Mouse (Mus musculus) embryo, embryonic 11.5 days (tissue): ENCODE data around the gene Dnmt1.
A peak's percentile ranks its signal among the peaks of the same experiment; 100 is the strongest.

Source experiments
- DNase-seq: peaks from one replicate; pipeline ENCODE4 v3.0.0-alpha.2; 2012; ENCODE audit warnings: low read depth, low spot score

Dnmt1 gene

DNA sequence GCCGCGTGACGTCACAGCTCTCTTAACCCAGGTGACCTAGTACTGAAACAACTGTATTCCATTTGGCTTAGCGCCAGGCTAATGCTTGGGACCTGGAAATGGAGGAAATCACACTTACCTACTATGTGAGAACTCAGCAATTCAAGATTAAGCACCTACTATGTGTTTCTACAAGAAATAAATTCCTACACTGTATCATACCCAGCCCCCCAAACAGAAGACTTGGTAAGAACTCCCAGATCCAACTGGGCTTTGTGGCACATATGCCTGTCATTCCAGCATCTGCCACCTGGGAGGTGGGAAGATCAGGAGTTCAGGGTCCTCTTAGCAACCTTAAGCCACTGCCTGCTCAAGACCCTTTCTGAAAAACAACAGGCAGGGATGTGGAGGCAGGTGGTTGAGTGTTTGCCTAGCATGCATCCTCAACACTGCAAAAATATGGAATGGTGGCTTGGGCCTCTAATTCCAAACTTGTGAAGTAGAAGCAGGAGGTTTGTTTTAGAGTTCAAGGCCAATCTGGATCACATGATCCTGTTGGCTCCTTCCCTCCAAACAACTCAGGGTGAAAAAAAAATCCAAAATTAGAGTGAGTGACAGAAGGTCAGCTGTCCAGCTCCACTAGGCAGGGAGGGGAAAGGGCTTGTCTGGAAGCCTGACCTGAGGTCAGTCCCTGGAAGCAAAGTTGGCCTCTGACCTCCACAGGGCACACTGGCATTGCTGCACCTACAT, 17.4 kb upstream of the Dnmt1 start:
- DNase-seq, result no peak

DNA sequence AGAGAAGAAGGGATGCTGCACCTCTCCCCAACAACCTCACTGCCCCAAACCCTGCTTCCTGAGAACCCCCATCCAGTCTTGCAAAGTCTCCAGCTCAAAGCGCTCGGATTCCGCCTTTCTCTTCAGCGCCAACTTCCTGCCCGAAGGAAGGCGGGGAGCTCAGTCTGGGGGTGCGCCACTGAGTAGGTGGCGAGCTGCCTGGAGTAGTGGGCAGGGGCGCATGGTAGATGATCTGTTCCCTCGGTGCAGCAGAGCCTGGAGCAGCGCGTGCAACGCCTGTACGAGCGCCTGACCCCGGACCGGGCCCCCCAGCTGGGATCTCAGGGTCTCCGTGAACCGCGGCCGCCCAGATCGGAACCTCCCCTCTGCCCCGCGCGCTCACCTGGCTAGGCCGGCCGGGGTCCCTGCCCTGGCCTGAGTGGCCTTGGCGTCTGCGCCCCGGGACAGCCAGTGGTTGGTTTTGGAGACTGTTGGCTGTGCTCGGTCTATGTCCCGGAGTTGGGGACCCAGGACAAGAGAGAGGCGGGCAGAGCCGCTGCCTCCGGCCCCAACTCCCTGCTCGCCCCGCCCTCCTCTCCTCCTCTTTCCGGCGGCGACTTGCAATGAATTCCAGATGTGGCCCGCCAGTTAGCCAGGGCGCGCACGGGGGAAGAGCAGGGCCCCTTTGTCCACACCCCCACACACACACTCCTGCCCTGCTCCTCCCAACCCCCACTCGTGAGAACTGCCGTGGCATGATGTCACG, 16.7 kb upstream of the Dnmt1 start, which contains the start of gene S1pr2:
Gene S1pr2, minus strand, starts transcription at position 566 of the 745 bp plus-strand sequence.
- DNase-seq, result peak; percentile 86

DNA sequence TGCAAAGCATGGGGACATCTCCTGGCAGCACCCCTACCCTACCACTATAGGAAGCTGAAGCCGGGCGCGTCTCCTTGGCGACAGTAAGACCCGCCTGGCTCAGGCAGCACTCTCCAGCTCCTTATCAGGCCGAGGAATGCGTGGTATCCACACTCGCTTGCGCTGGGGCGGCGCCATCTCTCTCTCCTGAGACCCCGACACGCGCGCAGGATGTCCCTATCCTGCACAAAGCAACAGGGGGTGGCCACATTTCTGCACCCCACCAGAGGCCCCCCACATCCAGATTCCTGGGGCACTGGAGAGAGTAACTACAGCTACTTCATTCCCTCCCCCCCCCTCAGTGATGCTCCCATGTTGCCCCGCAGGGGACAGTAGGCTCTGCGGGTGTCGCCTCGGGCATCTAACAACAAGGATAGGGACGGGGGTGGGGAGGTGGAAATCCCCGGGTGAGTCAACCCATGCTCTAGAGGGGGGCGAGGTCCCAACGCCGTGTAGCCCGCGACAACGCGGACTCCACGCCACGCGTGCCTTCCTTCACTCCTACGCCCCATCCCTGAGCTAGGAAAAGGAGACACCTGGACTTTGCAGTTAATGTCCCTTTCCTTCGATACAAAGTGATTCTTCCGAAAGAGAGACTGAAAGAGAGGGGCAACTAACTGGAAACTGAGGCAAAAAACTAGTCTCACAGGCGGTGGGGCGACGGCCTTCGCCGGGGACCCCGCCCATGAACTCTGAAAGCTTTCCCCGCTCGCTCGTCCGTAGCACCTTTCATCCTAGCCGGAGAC, 15.9 kb upstream of the Dnmt1 start:
- peak; percentile 51 for DNase-seq

DNA sequence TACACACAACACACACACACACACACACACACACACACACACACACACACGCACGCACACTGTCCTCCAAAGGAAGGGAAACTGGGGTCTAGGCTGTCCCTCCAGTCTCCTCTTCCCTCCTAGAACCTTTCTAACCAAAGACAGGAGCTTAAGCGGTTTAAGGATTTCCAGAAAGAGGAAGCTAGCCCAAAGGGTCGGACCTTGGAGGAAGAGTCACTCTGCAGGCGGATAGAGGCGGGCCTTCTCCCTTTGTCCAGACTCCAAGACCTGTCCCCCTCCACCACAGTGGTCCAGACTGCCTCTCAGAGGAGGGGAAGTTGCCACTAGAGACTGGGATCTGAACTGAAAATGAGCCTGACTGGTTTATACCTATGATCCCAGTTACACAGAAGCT, 14.0 kb upstream of the Dnmt1 start:
- no peak for DNase-seq

DNA sequence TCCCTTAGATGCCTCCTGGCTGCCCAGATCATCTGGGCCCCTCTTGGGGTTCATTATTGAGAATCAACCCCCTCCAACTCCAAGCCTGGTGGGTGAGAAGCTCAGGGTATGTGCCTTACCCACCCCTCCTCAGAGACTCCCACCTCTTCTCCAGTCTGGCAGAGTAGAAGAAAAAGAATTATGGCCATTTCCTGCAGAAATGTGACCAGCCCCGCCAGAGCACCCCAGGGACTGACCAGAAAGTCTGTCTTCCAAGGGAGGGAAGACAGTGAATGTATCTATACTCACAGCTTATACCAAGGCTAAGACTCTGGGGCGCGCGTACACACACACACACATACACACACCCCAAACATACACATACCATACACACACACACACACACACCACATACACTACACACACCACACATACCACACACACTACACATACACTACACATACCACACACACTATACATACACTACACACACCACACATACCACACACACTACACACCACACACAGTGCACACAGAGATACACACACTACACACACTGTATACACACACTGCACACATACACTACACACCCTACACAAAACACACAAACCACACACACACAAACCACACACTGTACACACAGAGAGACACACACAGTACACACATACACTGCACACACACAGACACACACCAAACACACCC, 13.5 kb upstream of the Dnmt1 start:
- DNase-seq, result no peak

DNA sequence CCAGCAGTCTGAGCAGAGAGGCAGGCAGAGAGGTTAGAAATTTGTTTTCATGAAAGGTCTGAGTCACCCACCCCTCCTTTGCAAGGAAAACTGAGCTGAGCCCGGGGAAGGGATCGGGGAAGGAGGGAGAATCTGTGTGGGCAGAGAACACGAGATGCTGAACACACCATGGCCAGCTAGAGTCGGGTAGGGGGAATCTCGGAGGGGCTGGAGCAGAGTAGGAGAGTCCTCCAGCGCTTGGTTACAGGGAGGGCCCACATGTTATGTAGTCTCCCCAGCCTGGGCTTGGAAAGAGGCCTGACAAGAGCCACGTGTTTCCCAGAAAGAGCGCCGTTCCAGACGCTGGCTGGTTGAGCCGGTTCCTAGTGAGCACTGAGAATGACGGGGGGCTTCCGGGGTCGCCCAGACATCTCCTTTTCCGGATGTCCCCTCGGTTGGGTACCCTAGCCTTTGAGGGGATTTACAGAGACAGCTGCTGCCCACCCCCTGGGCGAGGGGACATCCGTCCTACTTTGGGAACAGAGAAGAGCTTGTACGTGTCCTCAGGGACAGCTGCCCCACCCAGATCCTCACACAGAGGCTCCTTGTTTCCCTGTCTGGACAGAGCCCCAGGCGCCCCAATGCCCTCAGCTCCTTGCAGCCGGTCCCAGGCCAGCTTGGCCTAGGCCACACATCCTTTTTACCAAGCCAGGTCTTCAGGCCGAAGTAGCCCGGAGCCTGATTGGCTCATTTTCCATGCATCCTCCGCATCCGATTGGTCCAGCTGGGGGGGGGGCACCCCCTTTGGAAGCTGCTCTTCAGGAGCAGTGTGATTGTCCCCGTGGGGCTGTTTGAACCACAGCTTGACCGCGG, 12.7 kb upstream of the Dnmt1 start:
- peak; percentile 37 for DNase-seq

DNA sequence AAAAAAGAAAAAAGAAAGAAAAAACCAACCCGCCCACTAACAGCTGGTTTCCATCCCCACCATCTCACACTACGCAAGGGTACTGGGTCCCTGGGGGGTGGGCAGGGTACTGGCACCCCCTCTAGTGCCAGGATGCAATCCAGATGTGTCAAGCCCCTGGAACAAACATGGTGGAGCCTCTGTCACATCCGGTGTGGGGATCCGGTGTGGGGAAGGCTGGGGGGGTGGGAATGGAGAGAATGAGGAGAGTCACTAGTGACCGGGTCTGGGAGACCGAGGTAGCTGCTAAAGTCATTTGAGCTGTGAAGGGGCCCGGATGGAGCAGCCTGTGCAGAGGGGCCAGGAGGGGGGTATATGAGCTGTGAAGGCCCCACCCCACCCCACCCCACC, 12.1 kb upstream of the Dnmt1 start:
- peak; percentile 32 for DNase-seq

DNA sequence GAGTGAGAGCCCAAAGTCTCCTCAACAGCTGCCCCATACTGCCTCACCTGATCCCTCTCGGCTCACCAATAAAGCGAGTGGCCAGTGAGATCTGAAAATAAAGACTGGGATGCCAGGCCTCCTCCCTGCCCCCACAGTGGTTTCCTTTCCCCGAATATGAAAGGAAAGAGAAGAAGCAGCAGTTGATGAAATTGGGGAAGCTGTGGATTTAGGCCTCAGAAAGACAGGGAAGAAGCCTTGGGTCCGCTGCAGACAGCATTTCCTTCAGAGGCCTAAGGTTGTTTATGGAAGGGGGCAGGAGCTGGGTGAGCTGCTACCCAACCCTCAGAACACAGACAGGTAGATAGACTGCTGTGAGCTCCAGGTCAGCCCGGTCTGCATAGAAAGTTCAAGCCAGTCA, 7.1 kb upstream of the Dnmt1 start:
- no peak for DNase-seq

DNA sequence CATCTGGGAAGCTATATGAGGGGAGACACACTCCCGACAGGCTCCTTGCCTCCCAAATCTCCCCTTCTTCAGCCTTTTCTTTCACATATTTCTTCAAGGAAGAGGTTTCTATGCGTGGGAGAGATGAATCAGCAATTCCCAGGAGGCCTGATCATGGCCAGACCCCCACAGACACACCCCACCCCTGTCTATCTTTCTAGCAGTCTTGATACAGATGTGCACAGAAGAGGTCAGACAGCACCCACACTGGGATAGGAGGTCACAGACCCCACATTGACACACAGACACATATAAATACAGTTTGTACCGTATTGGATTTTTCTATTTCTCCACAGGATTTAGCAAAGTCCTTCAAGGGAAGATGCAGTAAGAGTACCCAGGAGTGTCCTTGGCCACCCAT, 6.3 kb upstream of the Dnmt1 start:
- no peak for DNase-seq

DNA sequence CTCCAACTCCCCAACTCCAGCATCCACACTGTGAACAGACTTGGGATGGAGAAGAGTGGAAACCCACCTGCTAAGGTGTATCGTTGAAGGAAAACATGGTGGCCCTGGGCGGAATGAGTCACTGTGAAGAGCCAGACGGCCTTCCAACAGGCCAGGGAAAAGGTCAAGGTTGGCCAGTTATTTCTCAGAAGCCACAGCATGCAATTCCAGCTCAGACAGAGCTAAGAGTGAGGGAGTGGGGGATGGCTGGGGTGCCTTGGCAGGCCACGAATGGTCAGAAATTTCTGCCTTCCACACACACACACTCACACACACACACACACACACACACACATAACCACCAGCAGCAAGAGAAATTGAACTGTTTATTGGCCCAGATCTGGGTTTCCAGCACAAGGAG, 5.9 kb upstream of the Dnmt1 start:
- DNase-seq, result no peak

DNA sequence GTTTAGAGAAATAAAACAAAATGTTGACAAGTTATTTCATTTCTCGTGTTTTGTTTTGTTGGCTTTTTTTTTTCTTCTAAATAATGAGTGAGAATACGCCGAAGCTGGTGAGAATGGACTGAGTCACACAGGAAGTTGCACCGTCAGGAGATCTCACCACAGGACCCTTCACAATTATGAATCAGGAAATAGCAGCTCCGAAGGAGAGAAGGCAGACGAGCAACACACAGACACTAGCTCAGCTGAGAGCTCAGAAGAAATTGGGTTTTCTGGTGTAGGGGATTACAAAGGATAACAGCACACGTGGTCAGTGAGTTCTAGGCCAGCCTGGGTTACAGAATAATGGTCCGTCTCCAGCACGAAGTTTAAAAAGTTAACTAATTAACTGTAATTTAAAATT, 1.9 kb upstream of the Dnmt1 start:
- no peak for DNase-seq

DNA sequence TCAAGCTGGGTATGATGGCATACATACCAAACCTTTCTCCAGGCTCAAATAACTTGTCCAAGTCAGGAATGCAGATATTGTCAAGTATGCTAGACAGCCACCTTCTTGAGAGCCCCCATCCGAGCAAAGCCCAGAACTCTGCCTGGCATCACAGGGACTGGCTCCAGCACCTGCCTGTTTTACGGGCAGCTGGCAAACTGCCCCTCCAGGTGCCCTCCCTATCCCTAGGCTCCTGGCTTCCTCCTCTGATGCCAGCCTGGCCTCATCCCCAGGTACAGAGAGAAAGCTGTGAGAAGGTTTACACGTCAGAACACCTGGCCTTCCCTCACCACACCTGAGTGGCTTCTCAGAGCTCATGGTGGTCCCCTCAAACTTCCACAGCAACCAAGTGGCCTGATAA, 2.7 kb downstream of the Dnmt1 start:
- no peak for DNase-seq

DNA sequence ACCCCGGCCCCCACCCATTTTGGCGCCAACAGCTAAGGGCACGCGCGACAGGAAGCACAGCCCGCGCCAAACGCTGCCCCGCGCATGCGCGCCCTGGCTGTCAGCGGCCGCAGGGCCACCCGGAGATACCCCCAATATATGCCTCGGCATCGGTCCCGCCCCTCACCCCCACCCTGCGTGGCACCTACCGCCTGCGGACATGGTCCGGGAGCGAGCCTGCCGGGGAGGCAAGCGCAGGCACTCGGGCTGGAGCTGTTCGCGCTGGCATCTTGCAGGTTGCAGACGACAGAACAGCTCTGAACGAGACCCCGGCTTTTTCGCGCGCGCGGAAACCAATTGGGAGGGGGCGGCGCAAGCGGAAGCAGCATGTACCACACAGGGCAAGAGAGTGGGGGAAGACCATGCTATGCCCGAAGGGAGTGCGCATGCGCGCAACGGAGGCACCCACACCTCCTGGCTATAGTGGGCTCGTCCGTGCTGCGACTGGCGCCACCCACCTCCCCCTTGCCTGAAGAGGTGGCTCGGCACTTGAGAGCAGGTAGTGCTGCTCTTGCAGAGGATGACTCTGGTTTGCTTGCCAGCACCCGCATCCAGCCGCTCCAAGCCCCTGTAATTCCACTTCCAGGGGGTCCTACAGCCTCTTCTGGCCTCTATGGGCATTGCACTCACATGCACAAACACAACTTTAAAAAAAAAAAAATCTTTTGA, 7.0 kb downstream of the Dnmt1 start:
- DNase-seq, result peak; percentile 97

DNA sequence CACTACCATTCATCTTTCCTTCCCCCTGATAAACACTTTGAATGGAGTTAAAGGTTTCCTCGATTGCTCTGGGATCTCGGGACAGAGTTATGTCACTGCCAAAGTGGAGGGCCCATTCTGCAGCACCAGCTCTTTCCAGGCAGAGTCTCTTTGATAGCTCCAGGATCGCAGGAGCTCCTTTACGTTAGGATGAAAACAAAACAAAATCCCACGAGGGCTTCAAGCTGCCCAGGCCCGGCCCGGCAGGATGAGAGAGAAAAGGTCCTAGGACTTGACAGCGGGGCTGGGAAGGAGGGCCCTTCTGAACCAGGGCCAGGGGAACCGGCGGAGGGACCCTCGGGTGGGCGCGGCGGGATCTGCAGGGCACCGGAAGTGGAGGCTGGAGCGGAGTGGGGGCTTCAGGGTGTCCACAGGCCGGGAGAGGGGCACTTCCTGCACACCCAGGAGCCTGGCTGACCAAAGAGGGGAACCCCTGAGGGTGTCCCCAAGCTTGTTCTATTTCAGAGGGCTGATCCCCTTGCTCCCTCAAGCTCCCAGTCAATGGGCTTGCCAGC, 7.6 kb downstream of the Dnmt1 start:
- peak; percentile 27 for DNase-seq

DNA sequence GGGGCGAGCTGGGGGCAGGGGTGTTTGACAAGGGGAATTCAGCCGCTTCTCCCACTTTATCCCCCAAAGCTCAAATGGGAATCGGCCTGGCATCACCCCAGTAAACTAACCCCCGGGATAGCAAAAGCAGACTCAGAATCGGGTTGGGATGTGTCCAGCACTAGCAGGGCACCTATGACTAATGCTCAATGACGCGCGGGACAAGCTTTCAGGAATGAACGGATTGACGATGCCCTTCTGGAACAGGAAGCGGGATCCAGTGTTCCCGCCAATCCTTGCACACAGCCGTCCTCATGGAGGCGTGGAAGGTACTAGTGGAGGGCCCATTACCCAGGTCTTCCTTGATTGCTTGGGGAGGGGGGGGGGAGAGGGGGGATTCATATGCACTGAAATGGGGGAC, 8.2 kb downstream of the Dnmt1 start:
- DNase-seq, result no peak

DNA sequence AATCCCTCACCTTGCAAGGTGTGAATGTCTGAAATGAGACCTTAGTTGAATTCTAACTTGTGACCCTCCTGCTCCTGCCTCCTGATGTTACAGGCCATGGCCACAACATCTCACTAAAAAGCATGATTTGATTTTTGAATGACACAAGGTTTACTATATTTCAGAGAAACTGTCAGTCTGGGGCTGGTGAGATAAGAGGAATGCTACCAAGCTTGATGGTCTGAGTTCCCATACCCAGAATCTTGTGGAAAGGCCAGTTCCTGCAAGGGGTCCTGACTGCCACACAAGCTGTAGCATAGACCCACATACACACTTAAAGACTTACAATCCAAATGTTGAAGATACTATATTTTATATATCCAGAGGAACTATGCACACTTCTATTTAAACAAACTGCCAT, 9.3 kb downstream of the Dnmt1 start:
- DNase-seq, result no peak

DNA sequence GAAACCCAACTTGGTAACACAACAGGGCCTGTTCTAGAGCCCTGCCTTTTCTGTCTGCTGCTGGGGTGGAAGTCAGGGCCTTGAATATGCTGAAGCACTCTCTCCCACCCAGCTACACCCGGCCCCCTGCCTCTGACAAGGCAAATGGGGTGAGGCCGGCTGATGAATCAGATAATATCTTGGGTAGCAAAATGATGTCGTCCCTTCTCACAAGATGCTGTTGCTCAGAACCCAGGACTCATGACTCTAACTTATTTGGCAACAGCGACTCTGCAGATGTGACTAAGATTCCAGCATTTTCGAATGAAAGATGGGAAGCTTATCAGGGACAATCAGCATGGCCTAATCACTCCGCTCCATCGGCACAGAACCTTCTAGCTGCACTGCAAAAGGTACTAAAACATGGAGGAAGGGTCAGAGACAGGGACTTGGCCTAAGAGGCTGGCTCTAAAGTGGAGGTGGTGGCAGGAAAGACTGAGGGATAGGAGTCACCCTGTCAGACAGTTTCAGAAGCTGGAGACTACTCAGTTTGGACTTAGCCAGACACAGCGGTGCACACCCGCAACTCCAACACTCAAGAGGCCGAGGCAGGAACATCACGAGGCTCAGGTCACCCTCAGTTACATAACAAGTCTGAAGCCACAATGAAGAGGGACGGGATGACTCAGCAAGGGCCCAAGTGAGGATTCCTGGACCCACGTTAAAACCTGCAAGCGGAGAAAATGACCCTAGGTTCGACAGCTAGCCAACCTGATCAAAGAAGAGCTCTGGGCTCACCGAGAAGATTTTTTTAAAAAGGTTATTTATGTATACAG, 13.4 kb downstream of the Dnmt1 start:
- DNase-seq, result no peak

DNA sequence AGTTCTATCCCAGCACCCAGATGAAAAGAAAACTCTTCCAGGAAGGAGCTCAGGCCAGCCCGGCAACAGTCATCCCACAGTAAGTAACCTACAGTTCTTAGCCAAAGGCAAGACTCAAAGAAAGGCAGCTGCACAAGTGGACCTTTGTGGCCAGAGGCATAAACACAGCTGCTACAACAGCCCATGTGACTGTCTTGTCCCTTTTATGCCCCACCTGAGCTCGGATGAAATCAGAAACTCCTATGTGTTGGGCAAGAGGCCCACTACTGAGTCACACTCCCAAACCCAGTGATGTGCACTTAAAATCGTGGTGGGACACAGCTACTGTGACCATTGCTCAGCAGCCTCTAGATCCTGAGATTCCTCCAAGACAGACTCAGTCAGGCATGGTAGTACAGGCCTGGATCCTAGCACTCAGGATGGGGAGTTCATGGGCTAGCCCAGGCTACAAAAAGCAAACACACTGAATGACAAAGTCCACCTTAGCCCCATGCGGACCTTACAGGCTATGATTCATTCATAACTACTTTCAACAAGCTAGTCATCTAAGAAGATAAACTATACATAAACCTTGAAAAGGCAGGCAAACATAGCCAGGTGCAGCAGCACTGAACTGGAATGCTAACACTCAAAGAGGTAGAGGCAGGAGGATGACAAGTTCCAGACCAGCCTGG, 14.9 kb downstream of the Dnmt1 start:
- no peak for DNase-seq

DNA sequence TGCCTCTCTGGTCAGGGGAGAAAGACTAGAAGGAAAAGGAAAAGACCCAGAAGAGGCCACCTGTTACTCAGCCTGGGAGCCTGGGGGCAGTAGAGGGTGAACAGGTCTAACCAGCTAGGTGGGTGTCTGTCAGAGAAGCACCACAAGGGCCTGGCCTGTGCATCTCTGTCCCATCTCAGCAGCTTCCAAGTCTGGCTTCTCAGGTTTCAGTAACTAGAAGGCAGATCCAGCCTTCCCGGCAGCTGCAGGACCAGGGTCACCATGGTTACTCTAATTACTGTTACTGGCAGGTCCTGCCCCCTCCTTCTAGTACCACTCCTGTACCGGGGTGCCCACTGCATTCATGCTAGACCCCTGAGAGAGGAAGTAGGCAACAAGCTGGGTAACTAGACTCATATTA, 15.8 kb downstream of the Dnmt1 start:
- peak; percentile 14 for DNase-seq
